Mouse (Mus musculus): ENCODE data around the gene Slc25a17. TPM values are rescaled to one million over a fixed set of nuclear protein-coding genes. Genes with fewer than 3 reads are reported as not detected.

Slc25a17 gene
- polyA plus RNA-seq, 1 experiment from 2014 or later = 104 TPM

DNA sequence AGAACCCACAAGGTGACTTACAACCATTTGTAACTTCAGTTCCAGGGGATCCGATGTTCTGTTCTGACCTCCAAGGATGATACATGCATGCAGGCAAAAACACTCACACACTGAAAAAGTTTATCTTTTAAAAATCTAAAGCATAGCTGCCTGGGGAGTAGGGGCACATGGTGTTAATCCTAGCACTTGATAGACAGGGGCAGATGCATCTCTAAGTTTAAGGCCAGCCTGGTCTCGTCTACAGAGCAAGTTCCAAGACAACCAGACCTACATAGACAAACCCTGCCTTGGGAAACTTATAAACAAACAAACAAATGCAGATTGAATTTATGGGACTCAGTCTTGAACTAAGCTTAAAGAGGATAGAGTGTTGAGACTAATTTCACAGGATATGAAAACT is 18.2 kb upstream of the Slc25a17 start:
- no peaks in the 10 kb centered on the region for H3K4me1 ChIP-seq (ENCODE audit: control insufficient read depth, insufficient read depth, low read length)
- no peak overlapping the region for H3K9ac ChIP-seq (ENCODE audit: low read length)
- no peak overlapping the region for H3K4me2 ChIP-seq (ENCODE audit: low read depth, low read length)
- no peaks in the 10 kb centered on the region for H3K9me3 ChIP-seq (replicated peaks; ENCODE audit: control insufficient read depth, low read length)
- no peak overlapping the region for H3K27ac ChIP-seq (ENCODE audit: low read length)
- H3K27me3 ChIP-seq (ENCODE audit: control insufficient read depth, insufficient read depth, low read length) = no peaks in the 10 kb centered on the region
- peaks cover 4% of the 10 kb centered on the region; the same call in 1 of the 2 replicates for H3K36me3 ChIP-seq (ENCODE audit: control insufficient read depth, insufficient read depth, low read length)
- H3K4me3 ChIP-seq (replicated peaks; ENCODE audit: low read length) = no peak overlapping the region
- WGBS = 69% methylated on average over 2 of the region's 2 CpGs
- no peak for ATAC-seq (ENCODE audit: insufficient read depth, low FRiP score)

DNA sequence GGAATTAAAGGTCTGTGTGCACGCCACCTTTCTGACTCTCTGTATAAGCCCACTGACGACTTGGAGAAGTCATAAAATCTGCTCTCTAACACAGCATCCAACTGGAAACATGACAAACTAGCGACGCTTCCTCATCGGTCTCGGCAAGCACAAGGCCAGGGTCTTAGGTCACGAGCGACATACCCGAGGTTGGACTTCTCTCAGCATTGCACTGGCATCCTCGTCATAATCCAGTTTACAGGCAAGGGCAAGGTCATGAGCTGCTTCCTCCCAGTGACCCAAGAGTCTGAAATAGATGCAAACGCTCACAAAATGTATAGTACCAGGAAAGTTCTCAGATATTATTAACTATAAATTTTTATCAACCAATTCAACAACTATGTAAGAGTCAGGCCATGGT is 14.0 kb upstream of the Slc25a17 start:
- H3K4me1 ChIP-seq (ENCODE audit: control insufficient read depth, insufficient read depth, low read length) = no peaks in the 10 kb centered on the region
- H3K9me3 ChIP-seq (replicated peaks; ENCODE audit: control insufficient read depth, low read length) = no peaks in the 10 kb centered on the region
- no peak overlapping the region for H3K4me2 ChIP-seq (ENCODE audit: low read depth, low read length)
- H3K9ac ChIP-seq (ENCODE audit: low read length) = no peak overlapping the region
- H3K27ac ChIP-seq (ENCODE audit: low read length) = no peak overlapping the region
- 88% methylated on average over 11 of the region's 11 CpGs for WGBS
- H3K36me3 ChIP-seq (ENCODE audit: control insufficient read depth, insufficient read depth, low read length) = peaks cover 10% of the 10 kb centered on the region
- no peaks in the 10 kb centered on the region for H3K27me3 ChIP-seq (ENCODE audit: control insufficient read depth, insufficient read depth, low read length)
- no peak for ATAC-seq (ENCODE audit: insufficient read depth, low FRiP score)
- no peak overlapping the region for H3K4me3 ChIP-seq (replicated peaks; ENCODE audit: low read length)

DNA sequence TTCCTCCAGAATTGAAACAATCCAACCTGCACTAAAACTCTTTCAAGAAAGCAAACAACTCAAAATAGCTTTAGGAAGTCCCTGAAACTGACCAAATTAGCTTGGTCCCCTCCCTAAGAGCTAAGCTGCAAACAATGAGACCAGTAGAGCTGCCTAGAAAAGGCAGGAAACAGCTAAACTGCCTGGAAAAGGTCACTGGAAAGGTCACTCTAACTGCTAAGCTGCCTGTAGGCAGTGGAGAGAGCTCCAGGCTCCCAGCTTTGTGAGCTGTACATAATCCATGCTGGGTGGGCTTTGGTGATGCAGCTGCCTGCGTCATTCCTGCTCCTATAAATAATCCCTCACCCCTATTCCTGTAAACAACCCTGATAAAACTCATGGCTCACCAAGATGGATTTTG is 9.7 kb upstream of the Slc25a17 start:
- WGBS = 66% methylated on average over 1 of the region's 1 CpGs
- Histone ChIP-seq H3K9ac (ENCODE audit: low read length) (no peak overlapping the region), H3K36me3 (ENCODE audit: control insufficient read depth, insufficient read depth, low read length) (peaks cover 12% of the 10 kb centered on the region), H3K4me2 (ENCODE audit: low read depth, low read length) (no peak overlapping the region), H3K27me3 (ENCODE audit: control insufficient read depth, insufficient read depth, low read length) (no peaks in the 10 kb centered on the region), H3K9me3 (replicated peaks; ENCODE audit: control insufficient read depth, low read length) (no peaks in the 10 kb centered on the region), H3K4me1 (ENCODE audit: control insufficient read depth, insufficient read depth, low read length) (no peaks in the 10 kb centered on the region), H3K4me3 (replicated peaks; ENCODE audit: low read length) (no peak overlapping the region), H3K27ac (ENCODE audit: low read length) (no peak overlapping the region)
- ATAC-seq (ENCODE audit: insufficient read depth, low FRiP score) = no peak

DNA sequence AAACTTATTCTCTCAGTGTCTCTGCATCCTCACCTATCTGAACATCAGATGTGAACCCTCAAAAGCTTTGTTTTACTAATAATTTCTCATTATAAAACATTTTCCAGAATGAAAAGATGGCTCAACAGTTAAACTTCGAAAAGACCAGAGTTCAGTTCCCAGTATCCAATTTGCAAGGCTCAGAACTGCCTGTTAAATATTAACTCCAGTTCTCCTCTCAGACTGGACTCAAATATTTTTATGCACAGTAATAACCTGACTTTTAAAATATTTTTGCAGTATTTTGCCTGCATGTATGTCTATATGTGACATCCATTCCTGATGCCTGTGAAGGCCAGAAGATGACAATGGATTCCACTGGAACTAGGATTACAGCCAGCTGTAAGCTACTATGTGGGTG is 8.0 kb upstream of the Slc25a17 start:
- H3K9ac ChIP-seq (ENCODE audit: low read length) = no peak overlapping the region
- no peaks in the 10 kb centered on the region for H3K9me3 ChIP-seq (replicated peaks; ENCODE audit: control insufficient read depth, low read length)
- H3K4me1 ChIP-seq (ENCODE audit: control insufficient read depth, insufficient read depth, low read length) = no peaks in the 10 kb centered on the region
- H3K4me2 ChIP-seq (ENCODE audit: low read depth, low read length) = no peak overlapping the region
- no peaks in the 10 kb centered on the region for H3K27me3 ChIP-seq (ENCODE audit: control insufficient read depth, insufficient read depth, low read length)
- H3K4me3 ChIP-seq (replicated peaks; ENCODE audit: low read length) = no peak overlapping the region
- ATAC-seq (ENCODE audit: insufficient read depth, low FRiP score) = no peak
- H3K36me3 ChIP-seq (ENCODE audit: control insufficient read depth, insufficient read depth, low read length) = peaks cover 12% of the 10 kb centered on the region
- H3K27ac ChIP-seq (ENCODE audit: low read length) = no peak overlapping the region
- WGBS = 82% methylated on average over 1 of the region's 1 CpGs

DNA sequence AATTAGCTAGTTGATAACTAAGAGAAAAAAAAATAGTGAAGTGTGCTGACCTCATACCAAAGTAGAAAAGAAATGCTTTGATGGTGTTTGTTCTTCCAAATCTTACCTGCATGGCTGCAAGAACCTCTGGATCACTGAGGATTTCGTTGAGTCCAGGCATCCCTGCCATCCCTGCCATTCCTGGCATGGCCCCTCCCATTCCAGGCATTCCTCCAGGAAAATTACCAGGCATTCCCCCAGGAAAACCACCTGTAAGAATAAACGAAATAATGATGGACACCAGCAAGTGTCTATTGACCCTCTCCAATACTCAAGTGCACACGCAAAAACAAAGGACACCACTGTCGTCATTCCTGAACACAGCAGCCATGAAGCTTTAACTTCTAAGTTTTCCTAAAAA is 5.6 kb upstream of the Slc25a17 start:
- 78% methylated on average over 4 of the region's 4 CpGs for WGBS
- H3K9me3 ChIP-seq (replicated peaks; ENCODE audit: control insufficient read depth, low read length) = no peaks in the 10 kb centered on the region
- no peaks in the 10 kb centered on the region for H3K4me1 ChIP-seq (ENCODE audit: control insufficient read depth, insufficient read depth, low read length)
- ATAC-seq (ENCODE audit: insufficient read depth, low FRiP score) = no peak
- no peak overlapping the region for H3K9ac ChIP-seq (ENCODE audit: low read length)
- no peak overlapping the region for H3K4me2 ChIP-seq (ENCODE audit: low read depth, low read length)
- peaks cover 12% of the 10 kb centered on the region for H3K36me3 ChIP-seq (ENCODE audit: control insufficient read depth, insufficient read depth, low read length)
- no peak overlapping the region for H3K27ac ChIP-seq (ENCODE audit: low read length)
- H3K4me3 ChIP-seq (replicated peaks; ENCODE audit: low read length) = no peak overlapping the region
- H3K27me3 ChIP-seq (ENCODE audit: control insufficient read depth, insufficient read depth, low read length) = no peaks in the 10 kb centered on the region

DNA sequence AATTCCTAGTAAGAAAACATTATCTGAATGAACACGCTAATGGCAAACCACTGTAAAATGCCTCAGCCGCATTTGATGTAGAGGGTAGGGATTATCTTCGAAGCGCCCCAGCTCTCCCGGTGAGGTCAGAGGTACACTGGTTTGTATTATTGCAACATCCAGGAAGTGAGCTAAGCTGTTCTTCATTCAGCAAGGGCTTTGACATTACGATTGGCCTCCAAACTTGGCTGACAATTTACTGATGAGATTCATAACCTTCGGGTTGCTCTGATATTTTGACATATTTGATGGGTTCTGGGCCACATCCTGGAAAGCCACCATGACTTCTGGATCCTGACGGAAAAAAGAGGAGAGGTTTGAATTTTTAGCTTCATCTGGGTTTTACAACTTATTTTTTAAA is 4.6 kb upstream of the Slc25a17 start:
- no peak for ATAC-seq (ENCODE audit: insufficient read depth, low FRiP score)
- Histone ChIP-seq H3K4me3 (replicated peaks; ENCODE audit: low read length) (no peak overlapping the region), H3K27ac (ENCODE audit: low read length) (no peak overlapping the region), H3K4me2 (ENCODE audit: low read depth, low read length) (no peak overlapping the region), H3K9ac (ENCODE audit: low read length) (no peak overlapping the region), H3K9me3 (replicated peaks; ENCODE audit: control insufficient read depth, low read length) (no peaks in the 10 kb centered on the region), H3K27me3 (ENCODE audit: control insufficient read depth, insufficient read depth, low read length) (no peaks in the 10 kb centered on the region), H3K36me3 (ENCODE audit: control insufficient read depth, insufficient read depth, low read length) (peaks cover 7% of the 10 kb centered on the region), H3K4me1 (ENCODE audit: control insufficient read depth, insufficient read depth, low read length) (no peaks in the 10 kb centered on the region)
- WGBS = 82% methylated on average over 8 of the region's 8 CpGs

DNA sequence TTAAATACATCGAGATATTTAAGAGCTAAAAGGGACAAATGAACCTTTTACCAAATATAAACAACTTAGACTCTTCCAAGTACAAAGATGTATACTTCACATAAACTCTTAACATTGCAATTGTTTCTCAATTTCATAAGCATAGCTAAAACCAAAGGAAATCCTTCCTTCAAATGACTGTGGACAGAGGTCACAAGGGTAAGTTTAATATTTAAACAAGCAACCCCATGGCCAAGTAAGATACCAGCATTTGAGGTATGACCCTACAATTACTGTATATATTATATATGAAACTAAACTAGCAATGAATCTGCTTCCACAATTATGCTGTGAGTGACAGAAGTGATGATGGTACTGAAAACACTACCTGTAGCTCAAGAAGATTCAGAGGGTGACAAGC is 3.7 kb upstream of the Slc25a17 start:
- no peaks in the 10 kb centered on the region for H3K9me3 ChIP-seq (replicated peaks; ENCODE audit: control insufficient read depth, low read length)
- no peak overlapping the region for H3K27ac ChIP-seq (ENCODE audit: low read length)
- no peak overlapping the region for H3K9ac ChIP-seq (ENCODE audit: low read length)
- whole genome bisulfite sequencing = 81% methylated on average over 1 of the region's 1 CpGs
- no peak for ATAC-seq (ENCODE audit: insufficient read depth, low FRiP score)
- no peak overlapping the region for H3K4me3 ChIP-seq (replicated peaks; ENCODE audit: low read length)
- H3K4me1 ChIP-seq (ENCODE audit: control insufficient read depth, insufficient read depth, low read length) = peaks cover 8% of the 10 kb centered on the region
- no peak overlapping the region for H3K4me2 ChIP-seq (ENCODE audit: low read depth, low read length)
- H3K27me3 ChIP-seq (ENCODE audit: control insufficient read depth, insufficient read depth, low read length) = no peaks in the 10 kb centered on the region
- H3K36me3 ChIP-seq (ENCODE audit: control insufficient read depth, insufficient read depth, low read length) = peaks cover 7% of the 10 kb centered on the region; the same call in 1 of the 2 replicates

DNA sequence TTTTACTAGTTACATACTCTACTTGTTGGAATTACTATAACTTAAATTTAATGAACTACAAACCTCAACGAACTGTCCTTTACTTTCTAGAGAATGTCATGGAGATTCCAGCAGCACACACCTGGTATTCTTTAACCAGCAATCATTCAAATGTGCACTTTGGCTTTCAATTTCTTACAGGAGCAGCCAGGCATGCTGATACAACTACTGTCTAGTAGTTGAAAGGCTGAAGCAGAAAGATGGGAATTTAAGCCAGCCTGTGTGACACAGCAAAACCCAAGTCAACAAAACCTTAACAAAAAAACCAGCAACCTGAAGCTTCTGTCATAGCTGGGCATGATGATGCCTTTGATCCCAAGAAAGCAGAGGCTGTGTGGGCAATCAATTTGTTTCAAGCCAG is 1.9 kb upstream of the Slc25a17 start:
- H3K9ac ChIP-seq (ENCODE audit: low read length) = no peak overlapping the region
- H3K27ac ChIP-seq (ENCODE audit: low read length) = no peak overlapping the region
- no peaks in the 10 kb centered on the region for H3K9me3 ChIP-seq (replicated peaks; ENCODE audit: control insufficient read depth, low read length)
- no peaks in the 10 kb centered on the region for H3K27me3 ChIP-seq (ENCODE audit: control insufficient read depth, insufficient read depth, low read length)
- H3K4me2 ChIP-seq (ENCODE audit: low read depth, low read length) = no peak overlapping the region
- peaks cover 3% of the 10 kb centered on the region; the same call in 1 of the 2 replicates for H3K36me3 ChIP-seq (ENCODE audit: control insufficient read depth, insufficient read depth, low read length)
- 84% methylated on average over 1 of the region's 1 CpGs for WGBS
- ATAC-seq (ENCODE audit: insufficient read depth, low FRiP score) = no peak
- peaks cover 14% of the 10 kb centered on the region for H3K4me1 ChIP-seq (ENCODE audit: control insufficient read depth, insufficient read depth, low read length)
- H3K4me3 ChIP-seq (replicated peaks; ENCODE audit: low read length) = no peak overlapping the region

DNA sequence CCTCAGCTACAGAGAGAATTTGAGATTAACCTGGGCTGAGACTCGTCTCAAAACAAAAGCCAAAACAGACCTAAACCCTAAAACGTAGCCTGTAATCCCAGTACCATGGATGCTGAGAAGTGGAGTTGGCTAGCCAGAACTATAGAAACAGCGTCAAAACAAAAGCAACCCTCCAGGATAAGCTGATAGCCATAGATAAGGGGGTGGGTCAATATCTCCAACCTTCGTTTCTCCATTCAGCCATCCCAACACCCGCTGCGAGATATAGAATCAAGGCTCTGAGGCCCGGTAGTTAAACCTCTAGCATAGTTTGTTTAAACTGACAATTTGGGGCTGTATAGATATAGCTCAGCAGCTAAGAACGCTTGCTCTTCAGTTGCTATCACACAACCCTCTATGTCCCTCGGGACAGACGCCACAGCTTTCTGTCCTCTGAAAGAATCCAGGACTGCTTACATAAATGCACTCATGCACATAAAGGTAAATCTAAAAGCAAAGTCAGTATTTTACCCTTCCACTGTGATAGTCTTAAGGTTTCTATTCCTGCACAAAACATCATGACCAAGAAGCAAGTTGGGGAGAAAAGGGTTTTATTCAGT is 904 bp upstream of the Slc25a17 start:
- no peak overlapping the region; the same call in 1 of the 2 replicates for H3K4me3 ChIP-seq (replicated peaks; ENCODE audit: low read length)
- no peak for ATAC-seq (ENCODE audit: insufficient read depth, low FRiP score)
- H3K27ac ChIP-seq (ENCODE audit: low read length) = peak overlapping the region; percentile 90
- no peaks in the 10 kb centered on the region for H3K9me3 ChIP-seq (replicated peaks; ENCODE audit: control insufficient read depth, low read length)
- 0 out of 2 replicates have a peak overlapping the region, but pooled peaks have one; percentile 9 for H3K9ac ChIP-seq (ENCODE audit: low read length)
- peaks cover 14% of the 10 kb centered on the region for H3K4me1 ChIP-seq (ENCODE audit: control insufficient read depth, insufficient read depth, low read length)
- peak overlapping the region; percentile 92 for H3K4me2 ChIP-seq (ENCODE audit: low read depth, low read length)
- WGBS = 35% methylated on average over 10 of the region's 10 CpGs
- no peaks in the 10 kb centered on the region for H3K27me3 ChIP-seq (ENCODE audit: control insufficient read depth, insufficient read depth, low read length)
- H3K36me3 ChIP-seq (ENCODE audit: control insufficient read depth, insufficient read depth, low read length) = no peaks in the 10 kb centered on the region; the same call in 1 of the 2 replicates
